Mouse (Mus musculus) c-Kit-positive CD71-positive TER-119-negative erythroid progenitor cells, embryonic 14.5 days (primary cell): Measurements from ENCODE around the gene Hist1h4a.

Experiments used
- DNase-seq: peaks from one replicate; pipeline ENCODE4 v3.0.0-alpha.2; 2013; ENCODE audit warnings: low read depth

The Hist1h4a gene

DNA sequence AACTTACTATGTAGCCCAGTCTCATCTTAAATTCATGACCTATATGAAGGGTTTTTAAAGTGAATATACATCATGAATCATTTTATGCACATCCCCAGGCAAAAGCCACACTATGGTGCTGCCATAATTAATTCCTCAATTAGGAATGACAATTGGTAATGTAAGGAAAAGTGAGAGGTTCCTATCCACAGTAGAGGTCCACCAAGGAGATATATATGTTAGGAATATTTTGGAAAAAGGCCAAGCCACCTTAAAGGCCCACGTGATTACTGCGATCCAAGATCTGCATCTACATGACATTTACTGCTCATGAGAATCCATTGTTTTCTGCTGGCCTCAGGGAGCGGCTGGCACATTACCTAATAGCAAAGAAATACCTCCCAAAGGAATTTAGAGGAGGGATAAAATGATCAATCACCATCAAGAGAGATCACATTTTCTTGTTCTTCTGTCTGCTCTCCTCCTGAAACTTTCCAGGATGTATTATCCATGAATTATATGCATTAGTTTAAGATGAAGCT lies 1.7 kb downstream of the Hist1h4a start:
- no peak for DNase-seq

DNA sequence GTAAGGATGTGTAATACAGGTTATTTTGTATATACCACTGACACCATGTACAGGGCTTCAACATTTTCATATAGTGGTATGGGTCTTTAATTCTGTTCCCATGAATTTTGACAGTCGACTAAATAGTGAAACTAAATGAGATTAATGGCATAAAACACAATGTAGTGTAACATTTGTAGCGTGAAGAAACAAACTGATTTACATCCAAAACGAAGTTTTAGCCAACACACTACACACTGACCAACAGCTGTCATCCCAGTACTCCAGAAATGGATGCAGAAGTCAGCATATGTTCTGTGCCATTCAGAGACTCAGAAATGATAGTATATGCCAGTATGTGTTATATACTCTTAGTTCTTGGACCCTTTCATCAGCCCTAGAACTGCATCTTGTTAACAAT lies 3.1 kb downstream of the Hist1h4a start:
- DNase-seq, result no peak

DNA sequence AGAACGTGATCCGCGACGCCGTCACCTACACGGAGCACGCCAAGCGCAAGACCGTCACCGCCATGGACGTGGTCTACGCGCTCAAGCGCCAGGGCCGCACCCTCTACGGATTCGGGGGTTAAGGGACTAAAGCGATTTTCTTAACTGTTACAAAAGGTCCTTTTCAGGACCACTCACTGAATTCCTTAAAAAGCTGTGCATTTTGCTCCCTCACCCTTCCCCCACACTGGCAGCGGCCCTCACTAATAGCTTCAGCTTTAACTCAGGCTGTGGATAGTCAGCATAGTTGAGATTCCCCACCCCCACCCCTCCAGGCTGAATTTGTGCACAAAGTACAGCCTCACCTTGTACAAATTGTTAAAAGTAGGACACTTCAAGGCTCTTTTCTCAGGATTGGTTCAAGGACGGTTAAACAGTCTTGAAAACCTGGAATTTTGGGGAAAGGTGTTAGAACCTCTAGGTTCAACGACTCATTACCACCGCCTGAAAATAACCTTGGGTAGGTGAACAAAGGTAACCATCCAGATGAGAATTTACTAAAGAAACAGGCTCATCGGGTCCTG lies 3.7 kb downstream of the Hist1h4a start:
- no peak for DNase-seq

DNA sequence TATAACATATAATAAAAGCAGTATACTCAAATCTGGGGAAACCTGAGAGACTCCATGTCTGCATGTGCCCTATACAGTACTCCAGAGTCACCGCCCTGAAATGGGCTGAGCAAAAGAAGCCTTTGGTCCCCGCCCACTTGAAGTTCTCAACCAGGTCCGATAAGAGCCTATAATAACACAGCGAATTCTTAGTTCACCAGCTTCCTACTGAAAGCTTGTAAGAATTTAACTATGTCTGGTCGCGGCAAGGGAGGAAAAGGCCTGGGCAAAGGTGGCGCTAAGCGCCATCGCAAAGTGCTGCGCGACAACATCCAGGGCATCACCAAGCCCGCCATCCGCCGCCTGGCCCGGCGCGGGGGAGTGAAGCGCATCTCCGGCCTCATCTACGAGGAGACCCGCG lies 4.2 kb downstream of the Hist1h4a start, which contains the start of gene Hist1h4b:
Hist1h4b (plus strand) TSS at position 224 of the 400 bp plus-strand sequence.
- DNase-seq, result peak; percentile 95

DNA sequence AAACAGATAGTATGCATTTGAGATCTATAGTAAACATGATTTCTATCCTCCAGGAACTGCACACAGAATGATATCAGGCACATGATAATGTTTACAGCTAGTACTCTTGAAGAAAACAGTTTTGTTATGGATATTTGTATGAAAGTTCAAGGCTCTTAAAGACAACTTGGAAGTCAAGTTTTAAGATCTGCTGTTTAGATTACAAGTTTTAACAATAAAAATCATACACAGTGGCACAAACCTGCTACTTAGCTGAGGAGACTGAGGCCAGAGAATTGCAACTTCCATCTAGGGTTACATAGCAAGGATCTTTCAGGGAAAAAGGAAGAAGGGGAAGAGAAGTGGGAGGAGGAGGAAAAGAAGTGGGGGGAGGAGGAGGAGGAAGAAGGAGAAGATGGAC lies 6.0 kb downstream of the Hist1h4a start:
- DNase-seq, result no peak

DNA sequence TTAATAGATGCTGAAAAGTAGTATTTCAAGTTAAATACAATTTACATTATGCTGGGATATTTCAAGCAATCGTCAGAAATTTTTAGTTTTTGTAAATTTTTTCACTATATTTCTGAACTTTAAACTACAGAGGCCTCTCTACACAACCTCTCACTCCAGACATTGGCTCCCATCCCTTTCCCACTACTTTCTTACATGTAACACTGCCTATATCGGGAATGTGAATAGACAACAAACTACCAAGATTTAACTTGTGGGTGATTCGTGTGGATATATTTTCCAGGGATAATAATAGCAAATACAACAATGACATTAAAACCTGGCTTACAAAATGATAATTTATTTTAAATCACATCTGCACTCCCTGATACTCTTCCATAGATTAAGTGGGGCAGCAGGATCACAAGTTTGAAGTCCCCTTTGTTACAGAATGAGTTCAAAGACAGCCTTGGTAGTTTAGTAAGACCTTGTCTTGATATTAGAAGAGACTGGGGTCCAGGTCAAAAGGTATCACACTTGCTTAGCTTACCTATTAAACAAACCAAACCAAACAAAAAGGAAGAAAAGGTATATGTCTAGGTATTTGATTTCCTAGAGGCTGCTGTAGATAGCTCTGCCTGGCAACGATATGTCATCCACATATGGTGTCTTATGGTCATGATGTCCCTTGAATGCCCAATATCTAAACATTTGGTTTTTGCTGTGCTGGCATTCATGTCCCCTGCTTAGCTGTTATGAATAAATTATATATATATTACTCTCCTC lies 7.5 kb downstream of the Hist1h4a start:
- DNase-seq, result no peak

DNA sequence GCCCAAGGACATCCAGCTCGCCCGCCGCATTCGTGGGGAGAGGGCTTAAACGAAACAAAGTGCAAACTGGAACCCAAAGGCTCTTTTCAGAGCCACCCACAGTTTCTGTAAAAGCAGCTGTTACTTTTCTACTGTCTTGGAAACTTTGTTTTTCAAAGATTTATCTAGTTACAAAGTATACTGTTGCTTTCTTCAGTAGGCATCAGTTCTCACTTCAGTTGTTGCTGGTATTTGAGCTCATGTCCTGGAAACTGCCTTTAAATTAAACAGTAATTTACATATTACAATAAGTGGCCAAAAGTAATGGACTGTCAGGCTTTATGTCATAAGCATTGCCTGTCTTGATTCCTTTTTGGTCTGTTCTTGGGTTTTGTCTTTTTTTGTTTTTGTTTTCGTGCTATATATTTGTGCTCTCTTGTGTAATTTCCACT lies 8.3 kb downstream of the Hist1h4a start:
- no peak for DNase-seq

DNA sequence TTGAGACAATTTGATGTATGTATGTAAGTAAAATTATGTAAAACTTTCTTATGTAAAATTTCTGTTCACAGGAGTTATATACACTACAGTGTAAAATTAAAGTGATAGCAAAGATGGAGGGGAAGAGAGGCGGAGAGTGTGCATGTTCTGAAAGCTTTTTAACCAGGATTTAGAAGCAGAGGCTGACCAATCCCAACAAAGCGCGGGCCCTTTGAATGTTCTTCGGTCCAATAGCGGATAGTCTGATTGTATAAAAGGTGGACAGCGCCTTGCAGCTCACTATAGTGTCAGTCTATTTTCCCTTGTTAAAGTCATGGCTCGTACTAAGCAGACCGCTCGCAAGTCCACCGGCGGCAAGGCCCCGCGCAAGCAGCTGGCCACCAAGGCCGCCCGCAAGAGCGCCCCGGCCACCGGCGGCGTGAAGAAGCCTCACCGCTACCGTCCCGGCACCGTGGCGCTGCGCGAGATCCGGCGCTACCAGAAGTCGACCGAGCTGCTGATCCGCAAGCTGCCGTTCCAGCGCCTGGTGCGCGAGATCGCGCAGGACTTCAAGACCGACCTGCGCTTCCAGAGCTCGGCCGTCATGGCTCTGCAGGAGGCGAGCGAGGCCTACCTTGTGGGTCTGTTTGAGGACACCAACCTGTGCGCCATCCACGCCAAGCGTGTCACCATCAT lies 8.8 kb downstream of the Hist1h4a start, which contains the start of gene Hist1h3b:
Hist1h3b (plus strand) TSS at position 201 of the 675 bp plus-strand sequence.
- DNase-seq, result peak; percentile 94

DNA sequence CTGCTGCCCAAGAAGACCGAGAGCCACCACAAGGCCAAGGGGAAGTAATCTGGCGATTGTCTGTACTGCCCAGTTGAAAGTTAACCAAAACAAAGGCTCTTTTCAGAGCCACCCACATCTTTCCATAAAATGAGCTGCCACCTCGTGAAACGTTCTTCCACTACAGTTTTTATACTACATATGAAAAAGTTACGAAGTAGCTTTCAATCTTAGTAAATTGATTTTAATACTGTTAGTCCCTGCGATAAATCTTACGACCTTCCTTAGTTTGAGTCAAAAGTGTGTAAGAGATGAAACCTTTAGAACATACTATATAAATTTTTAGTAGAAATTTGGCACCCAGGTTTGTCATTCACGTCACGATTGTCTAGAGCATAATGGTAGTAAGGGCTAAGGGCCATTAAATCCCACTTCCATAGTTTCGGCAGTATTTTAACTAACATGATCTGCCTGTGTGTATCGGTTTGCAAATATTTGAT lies 9.5 kb downstream of the Hist1h4a start:
- no peak for DNase-seq

DNA sequence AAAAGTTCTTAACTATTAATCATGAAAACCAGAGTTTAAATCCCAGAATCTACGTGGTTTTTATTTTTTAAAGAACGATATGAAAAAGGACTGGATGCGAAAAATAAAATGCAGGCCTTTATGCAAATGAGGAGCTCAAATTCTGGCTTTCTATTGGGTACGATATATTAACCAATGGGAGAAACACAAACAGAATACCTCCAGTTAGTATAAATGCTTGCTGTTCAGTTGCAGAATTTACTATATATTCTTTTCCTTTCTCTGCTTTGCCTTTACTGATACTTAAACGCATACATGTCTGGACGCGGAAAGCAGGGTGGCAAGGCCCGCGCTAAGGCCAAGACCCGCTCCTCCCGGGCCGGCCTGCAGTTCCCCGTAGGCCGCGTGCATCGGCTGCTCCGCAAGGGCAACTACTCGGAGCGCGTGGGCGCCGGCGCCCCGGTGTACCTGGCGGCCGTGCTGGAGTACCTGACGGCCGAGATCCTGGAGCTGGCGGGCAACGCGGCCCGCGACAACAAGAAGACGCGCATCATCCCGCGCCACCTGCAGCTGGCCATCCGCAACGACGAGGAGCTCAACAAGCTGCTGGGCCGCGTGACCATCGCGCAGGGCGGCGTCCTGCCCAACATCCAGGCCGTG lies 10.1 kb downstream of the Hist1h4a start, which contains the start of gene Hist1h2ab:
Hist1h2ab (plus strand) TSS at position 288 of the 639 bp plus-strand sequence.
- DNase-seq, result peak; percentile 84

DNA sequence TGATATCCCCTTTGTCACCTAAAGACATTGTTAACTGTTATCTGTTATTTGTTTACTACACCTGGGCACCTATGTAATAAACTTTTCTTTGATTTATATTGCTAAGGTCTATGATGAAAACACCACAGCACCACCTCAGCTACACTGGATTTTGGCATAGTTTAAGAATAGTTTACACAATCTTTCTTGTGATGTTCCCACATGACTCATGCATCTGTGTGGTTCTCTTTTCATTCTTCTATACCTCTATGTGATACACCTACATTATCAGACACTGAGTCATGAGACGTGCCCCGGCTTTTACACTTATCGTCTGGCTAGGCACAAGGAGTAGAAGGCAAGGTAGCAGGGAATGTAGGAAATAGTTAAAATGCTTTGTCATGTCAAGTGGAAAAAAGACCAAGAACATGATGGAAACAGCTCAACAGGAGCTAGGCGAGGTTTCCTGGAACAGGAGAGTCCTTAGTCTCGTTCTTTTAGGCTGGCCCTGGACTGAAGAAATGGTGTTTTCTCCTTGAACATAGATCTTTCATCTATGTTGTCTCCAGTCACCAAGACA lies 11.4 kb downstream of the Hist1h4a start:
- DNase-seq, result no peak

DNA sequence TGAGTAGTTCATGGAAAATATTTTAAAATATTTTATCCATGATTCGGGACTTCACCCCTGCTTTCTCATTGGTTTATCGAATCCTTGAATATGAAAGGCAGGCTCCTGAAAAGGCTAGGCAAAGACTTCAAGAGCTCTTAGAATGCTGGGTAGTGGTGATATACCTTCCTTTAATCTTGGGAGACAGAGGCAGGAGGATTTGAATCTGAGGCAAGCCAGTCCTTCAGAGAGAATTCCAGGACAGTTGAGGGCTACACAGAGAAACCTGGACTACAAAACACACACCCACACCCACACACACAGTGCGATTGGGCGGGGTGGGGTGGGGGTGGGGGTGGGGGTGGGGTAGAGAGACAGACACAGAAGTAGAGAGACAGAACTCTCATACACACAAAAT lies 13.1 kb downstream of the Hist1h4a start:
- DNase-seq, result no peak

DNA sequence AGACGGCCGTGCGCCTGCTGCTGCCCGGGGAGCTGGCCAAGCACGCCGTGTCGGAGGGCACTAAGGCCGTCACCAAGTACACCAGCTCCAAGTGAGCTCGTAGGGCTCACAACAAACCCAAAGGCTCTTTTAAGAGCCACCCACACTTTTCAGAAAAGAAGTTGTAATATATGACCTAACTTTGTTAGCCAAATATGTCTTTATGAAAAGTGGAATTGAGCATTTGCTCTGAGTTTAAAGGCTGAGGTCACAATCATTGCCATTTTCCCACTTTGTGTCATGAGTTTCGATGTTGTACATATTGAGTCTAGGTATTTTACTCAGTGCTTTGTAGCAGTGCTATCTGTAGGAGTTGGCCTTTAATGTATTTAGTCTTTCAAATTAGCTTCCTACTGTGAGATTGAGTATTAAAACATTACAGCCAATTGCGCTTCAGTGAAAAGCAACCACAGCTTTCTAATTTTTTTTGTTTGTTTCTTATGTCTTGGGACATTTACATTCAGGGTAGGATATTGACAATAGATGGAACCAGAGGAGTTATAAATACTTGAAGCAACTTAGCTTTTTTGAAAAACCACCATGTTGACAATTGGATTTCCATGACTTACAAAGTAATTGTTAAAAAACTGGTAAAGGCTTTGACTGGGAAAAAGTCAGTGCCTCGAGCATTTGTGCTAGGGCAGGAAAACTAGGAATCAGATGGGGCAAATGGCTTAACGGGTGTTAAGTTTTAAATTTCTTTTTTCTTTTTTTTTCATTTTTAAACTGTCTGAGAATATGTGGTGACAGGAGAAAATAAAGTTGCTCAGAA lies 13.7 kb downstream of the Hist1h4a start:
- DNase-seq, result no peak

DNA sequence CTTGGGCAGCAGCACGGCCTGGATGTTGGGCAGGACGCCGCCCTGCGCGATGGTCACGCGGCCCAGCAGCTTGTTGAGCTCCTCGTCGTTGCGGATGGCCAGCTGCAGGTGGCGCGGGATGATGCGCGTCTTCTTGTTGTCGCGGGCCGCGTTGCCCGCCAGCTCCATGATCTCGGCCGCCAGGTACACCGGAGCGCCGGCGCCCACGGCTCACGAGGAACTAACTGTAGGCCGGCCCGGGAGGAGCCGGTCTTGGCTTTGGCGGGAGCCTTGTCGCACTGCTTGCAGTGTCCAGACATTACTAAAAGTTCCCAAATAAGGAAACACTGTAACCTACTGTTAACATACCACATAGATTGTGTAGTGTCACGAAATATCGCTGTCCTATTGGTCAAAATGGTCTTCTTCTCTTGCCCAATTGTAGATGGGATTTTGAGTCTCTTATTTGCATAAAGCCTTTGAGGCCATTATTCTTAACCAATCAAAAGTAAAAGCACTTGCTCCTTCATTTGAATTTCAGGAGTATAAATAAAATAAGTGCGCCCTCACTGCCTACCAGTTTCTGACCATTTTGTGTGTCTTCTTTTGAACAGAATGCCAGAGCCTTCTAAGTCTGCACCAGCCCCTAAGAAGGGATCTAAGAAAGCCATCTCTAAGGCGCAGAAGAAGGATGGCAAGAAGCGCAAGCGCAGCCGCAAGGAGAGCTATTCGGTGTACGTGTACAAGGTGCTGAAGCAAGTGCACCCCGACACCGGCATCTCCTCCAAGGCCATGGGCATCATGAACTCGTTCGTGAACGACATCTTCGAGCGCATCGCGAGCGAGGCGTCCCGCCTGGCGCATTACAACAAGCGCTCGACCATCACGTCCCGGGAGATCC lies 14.6 kb downstream of the Hist1h4a start, which contains the start of gene Hist1h2bb:
Hist1h2bb (plus strand) TSS at position 534 of the 880 bp plus-strand sequence.
- peak; percentile 93 for DNase-seq

DNA sequence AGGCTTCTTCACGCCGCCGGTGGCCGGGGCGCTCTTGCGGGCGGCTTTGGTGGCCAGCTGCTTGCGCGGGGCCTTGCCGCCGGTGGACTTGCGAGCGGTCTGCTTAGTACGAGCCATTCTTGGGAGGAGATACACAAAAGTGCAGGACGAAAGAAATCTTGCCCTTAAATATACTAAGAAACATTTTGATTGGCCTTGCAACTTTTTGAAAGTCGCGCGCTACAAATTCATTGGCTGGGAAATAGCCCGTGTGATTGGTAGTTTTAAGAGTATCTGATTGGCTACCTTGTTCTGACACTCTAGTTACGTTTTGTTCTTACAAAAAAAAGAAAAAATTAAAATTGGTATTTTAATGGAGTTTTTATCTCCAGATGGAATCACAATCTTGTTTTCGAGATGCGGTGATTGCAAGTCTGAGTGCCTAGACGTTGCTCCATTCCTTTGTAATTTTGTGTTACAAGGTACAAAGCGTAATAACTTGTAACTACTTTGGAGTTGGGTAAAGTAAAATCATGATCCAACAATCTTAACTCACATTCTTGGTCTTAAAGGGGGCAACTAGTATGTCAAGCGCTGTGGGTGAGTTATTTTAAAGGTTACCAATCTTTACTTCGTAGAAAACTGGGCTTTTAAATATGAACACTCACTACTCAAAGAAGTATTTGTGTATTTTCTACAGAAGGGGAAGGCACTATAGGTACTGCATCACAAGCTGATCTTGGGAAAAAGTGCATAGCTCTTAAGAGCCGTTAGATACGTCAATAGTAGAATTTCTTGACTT lies 15.5 kb downstream of the Hist1h4a start, which contains the start of gene Hist1h3c:
Hist1h3c (minus strand) TSS at position 222 of the 781 bp plus-strand sequence.
- peak; percentile 92 for DNase-seq

DNA sequence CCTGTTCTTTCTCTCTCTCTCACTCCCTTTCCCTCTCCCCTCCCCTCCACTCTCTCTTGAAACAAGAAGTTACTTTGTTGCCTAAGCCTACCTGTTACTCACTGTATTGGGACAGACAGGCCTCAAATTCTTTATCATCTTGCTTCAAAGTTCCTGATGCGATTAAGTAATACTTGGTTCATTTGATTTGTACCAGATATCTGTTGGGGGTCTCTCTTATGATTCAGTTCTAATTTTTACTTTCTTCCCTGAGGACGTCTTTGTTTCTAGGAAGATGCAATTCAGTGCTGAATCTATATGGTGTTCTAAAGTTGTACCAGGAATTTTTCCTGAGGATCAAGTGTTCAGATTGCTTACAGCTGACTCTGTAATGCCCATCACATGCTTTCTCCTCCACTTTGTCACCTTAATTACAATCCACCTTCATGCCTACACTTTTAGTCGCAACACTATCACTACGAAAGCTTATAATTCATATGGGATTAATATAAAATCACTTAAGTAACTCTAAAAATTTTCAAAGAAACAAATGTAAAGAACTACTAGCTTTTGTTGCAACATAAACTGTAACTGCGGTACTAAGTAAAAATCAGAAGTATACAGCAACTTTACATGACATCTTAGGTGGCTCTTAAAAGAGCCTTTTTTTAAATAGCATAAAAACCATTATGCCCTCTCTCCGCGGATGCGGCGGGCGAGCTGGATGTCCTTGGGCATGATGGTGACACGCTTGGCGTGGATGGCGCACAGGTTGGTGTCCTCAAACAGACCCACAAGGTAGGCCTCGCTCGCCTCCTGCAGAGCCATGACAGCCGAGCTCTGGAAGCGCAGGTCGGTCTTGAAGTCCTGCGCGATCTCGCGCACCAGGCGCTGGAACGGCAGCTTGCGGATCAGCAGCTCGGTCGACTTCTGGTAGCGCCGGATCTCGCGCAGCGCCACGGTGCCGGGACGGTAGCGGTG lies 16.3 kb downstream of the Hist1h4a start:
- no peak for DNase-seq

DNA sequence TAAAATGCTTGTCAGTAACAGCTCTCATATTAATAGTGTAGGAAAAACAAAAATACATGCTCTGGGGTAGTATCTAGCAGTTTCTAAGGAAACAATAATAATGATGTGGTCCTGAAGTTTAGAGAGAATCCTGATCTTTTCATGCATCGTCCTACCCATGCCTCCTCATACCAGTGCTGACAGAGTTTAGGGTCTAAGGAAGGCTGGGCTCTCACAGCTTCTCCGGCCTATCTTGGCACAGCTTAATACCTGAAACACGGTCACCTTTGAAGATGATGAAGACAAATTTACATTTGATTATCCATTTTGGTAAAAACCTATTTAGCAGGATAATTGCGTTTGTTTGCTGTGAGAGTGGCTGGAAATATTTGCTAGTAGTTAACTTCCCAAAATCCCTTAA lies 17.1 kb downstream of the Hist1h4a start:
- no peak for DNase-seq

DNA sequence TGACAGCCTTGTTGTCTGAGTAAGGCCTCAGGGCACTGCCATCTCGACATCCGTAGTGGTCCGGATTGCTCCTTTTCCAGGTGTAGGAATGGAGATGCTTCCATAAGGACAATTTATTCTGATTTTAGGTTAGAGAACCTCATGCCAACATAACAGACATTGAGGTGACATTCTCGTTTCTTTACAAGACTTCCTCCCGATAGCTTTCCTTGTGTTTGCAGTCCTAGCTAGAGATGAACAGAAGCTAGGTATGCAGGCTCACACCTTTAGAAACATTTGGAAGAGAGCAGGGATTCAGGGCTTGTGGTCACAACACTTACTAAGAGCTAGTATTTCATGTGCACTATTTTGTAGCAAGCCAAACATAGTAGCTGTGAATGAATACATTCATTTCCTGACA lies 17.8 kb downstream of the Hist1h4a start:
- DNase-seq, result no peak
